8 mouse cellular contexts compared by ENCODE assay signal in genomic region chr12:33313828-33314671, GRCm38 (mm10).
DNase-seq lines count a peak whose midpoint lies in the region; ATAC-seq and TF ChIP-seq lines count a peak whose summit lies in the region.

No protein-coding gene starts in this region.

- peaks cover 10% of the 10 kb centered on the region for H3K4me1 ChIP-seq in embryonic facial prominence, embryonic 10.5 days
- peaks cover 18% of the 10 kb centered on the region for H3K4me1 ChIP-seq in intestine, postnatal 0 days (replicated peaks; ENCODE audit: control insufficient read depth, insufficient read depth, low read length)

- peak overlapping the region; percentile 18; the same call in 1 of the 2 replicates for H3K4me3 ChIP-seq in embryonic facial prominence, embryonic 10.5 days
- H3K4me3 ChIP-seq in intestine, postnatal 0 days (ENCODE audit: low read depth, low read length): no peak overlapping the region

- ATAC-seq in intestine, postnatal 0 days: no peak
- ATAC-seq in megakaryocyte progenitor cell, adult 5-6 weeks (replicated peaks; ENCODE audit: poor library complexity): peak; percentile 60

- H3K4me2 ChIP-seq in intestine, postnatal 0 days (replicated peaks; ENCODE audit: low read depth): peak overlapping the region; percentile 42

- H3K27me3 ChIP-seq in embryonic facial prominence, embryonic 10.5 days (replicated peaks; ENCODE audit: low read depth, poor library complexity, severe bottlenecking): no peaks in the 10 kb centered on the region
- H3K27me3 ChIP-seq in intestine, postnatal 0 days (replicated peaks; ENCODE audit: control insufficient read depth, insufficient read depth, low read length): no peaks in the 10 kb centered on the region

- H3K9me3 ChIP-seq in embryonic facial prominence, embryonic 10.5 days: no peaks in the 10 kb centered on the region
- no peaks in the 10 kb centered on the region for H3K9me3 ChIP-seq in intestine, postnatal 0 days (ENCODE audit: control insufficient read depth)

- H3K36me3 ChIP-seq in embryonic facial prominence, embryonic 10.5 days (replicated peaks): no peaks in the 10 kb centered on the region
- H3K36me3 ChIP-seq in intestine, postnatal 0 days (ENCODE audit: control insufficient read depth, insufficient read depth): no peaks in the 10 kb centered on the region

- intact Hi-C loops in left cerebral cortex, postnatal 25 days (cut with DNase I): no loop called here

- TF ChIP-seq CTCF in intestine, postnatal 0 days (IDR thresholded peaks at IDR 0.05; ENCODE audit: low read depth): no peak

- H3K9ac ChIP-seq in intestine, postnatal 0 days (ENCODE audit: low read depth, low read length): no peak overlapping the region

- DNase-seq in adrenal gland, postnatal 36 days: peak; percentile 77 to 78
- DNase-seq in embryonic facial prominence, embryonic 10.5 days (ENCODE audit: low spot score): no peak
- DNase-seq in heart, adult 18-20 months: peak; percentile 89 to 94
- peak; percentile 60 to 90 for DNase-seq in left cerebral cortex, postnatal 25 days (ENCODE audit: low spot score in 2 of 2)
- peak; percentile 76 for DNase-seq in right cerebral cortex, postnatal 25 days
- no peak for DNase-seq in c-Kit-positive CD71-positive TER-119-positive erythroid progenitor cells, embryonic 14.5 days (ENCODE audit: low spot score)

- no peak overlapping the region for H3K27ac ChIP-seq in embryonic facial prominence, embryonic 10.5 days (replicated peaks)
- no peak overlapping the region for H3K27ac ChIP-seq in intestine, postnatal 0 days (ENCODE audit: low read depth, low read length)

- 32% methylated on average over 14 of the region's 14 CpGs for WGBS in embryonic facial prominence, embryonic 10.5 days
- WGBS in intestine, postnatal 0 days: 32% methylated on average over 14 of the region's 14 CpGs

Comparison
In these comparisons a context has a peak if more than half of its experiments do, and no peak if none do; other contexts are left out.
1. DNase-seq: peak in adrenal gland, postnatal 36 days (2 of 2), heart, adult 18-20 months (2 of 2), left cerebral cortex, postnatal 25 days (2 of 2) and right cerebral cortex, postnatal 25 days (single experiment); none in embryonic facial prominence, embryonic 10.5 days (single experiment) and c-Kit-positive CD71-positive TER-119-positive erythroid progenitor cells, embryonic 14.5 days (single experiment).